Mouse (Mus musculus) layer of hippocampus, adult 2 months (tissue): ENCODE measurements around the gene Gng8. TPM values are rescaled to one million over a fixed set of nuclear protein-coding genes. Genes with fewer than 3 reads are reported as not detected.

Source experiments
- DNase-seq, 2 experiments: peaks; one replicate each; pipeline ENCODE4 v3.0.0; 2022; ENCODE audit warnings: low spot score in 2 of 2
- H3K27ac ChIP-seq: fragments of 200-600 bp; 2 replicates; pipeline ENCODE4 v1.8.1; 2022
- H3K4me3 ChIP-seq: fragments of 200-600 bp; 2 replicates; pipeline ENCODE4 v1.8.1; 2022; ENCODE audit warnings: mild to moderate bottlenecking
- CTCF ChIP-seq: fragments of 200-600 bp; conservative IDR thresholded peaks from 2 replicates; pipeline ENCODE4 v1.8.1; 2022; ENCODE audit warnings: antibody characterized with exemption, mild to moderate bottlenecking, moderate library complexity
- total RNA-seq, 2 experiments: library from RNA; stranded (reverse); gene quantifications; 2 replicates each; pipeline ENCODE4 v1.2.3; 2021

The Gng8 gene
- total RNA-seq, 2 experiments from 2014 or later: 1.9 to 4.0 TPM

GRCm38 (mm10) chr7:16904120-16904675 is 12.6 kb downstream of the Gng8 start:
- no peak overlapping the region for H3K27ac ChIP-seq
- no peak for DNase-seq
- no peak overlapping the region for H3K4me3 ChIP-seq
- no peak for TF ChIP-seq CTCF

DNA sequence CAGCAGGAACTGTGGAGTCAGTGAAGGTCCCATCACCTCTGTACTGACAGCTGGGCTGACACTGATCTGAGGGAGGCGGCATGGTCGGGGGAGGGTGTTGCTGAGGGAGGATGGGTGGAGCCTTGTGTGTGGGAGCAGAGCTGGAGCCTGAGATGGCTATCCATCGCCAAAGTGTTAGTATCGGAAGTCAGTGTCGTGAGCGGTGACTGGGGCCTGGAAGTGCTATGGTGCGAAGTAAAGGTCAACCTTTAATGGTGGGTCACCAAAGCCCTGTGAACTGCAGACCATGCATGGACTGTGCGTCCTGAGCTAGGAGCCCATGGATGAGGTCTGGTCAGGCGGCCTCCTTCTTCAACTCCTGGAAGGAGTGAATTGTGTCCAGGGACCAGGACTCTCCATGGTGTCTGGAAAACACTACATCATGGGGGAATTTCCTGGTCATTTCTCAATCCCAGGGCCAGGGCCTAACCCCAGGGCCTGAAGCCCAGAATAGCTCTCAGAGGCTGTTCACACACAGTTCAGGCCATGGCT is 14.0 kb downstream of the Gng8 start:
- DNase-seq: no peak
- Histone ChIP-seq H3K4me3 (no peak overlapping the region), H3K27ac (no peak overlapping the region)
- no peak for TF ChIP-seq CTCF

DNA sequence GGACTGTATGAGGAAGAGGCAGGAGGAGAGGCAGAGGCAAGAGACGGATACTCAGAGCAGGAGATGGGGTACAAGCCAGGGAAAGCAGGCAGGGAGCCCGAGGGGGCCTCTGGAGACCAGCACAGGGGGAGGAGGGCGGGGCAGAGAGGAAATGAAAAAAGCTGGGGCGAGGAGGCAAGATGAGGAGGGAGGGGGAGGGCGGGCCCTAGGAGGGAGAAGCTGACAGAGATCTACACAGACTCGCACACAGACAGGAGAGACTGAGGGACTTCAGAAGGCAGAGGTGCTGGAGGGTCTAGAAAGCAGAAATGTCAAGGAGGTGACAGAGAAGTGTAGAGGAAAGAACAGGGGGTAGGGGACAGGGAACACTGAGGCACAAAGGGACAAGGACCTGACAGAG is 14.7 kb downstream of the Gng8 start, which contains the start of gene Ptgir:
Gene Ptgir, plus strand, starts transcription at position 210 of the 400 bp plus-strand sequence.
- DNase-seq: no peak
- TF ChIP-seq CTCF: no peak
- no peak within 1 kb of the TSS for H3K4me3 ChIP-seq
- no peak within 1 kb of the TSS for H3K27ac ChIP-seq

DNA sequence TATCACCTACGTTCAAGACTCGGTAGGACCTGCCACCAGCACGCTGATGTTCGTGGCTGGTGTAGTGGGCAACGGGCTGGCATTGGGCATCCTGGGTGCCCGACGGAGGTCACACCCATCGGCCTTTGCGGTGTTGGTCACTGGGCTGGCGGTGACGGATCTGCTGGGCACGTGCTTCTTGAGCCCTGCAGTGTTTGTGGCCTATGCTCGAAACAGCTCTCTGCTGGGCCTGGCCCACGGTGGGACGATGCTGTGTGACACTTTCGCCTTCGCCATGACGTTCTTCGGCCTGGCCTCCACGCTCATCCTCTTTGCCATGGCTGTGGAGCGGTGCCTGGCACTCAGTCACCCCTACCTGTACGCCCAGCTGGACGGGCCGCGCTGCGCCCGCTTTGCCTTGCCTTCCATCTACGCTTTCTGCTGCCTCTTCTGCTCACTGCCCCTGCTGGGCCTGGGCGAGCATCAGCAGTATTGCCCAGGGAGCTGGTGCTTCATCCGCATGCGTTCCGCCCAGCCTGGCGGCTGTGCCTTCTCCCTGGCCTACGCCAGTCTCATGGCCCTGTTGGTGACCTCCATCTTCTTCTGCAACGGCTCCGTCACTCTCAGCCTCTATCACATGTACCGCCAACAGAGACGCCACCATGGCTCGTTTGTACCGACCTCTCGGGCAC is 15.4 kb downstream of the Gng8 start:
- H3K27ac ChIP-seq: no peak overlapping the region
- H3K4me3 ChIP-seq: no peak overlapping the region
- no peak for DNase-seq
- TF ChIP-seq CTCF: no peak

GRCm38 (mm10) chr7:16907842-16908241 is 16.3 kb downstream of the Gng8 start:
- TF ChIP-seq CTCF: no peak
- DNase-seq: no peak
- no peak overlapping the region for H3K4me3 ChIP-seq

GRCm38 (mm10) chr7:16908367-16908766 is 16.8 kb downstream of the Gng8 start:
- no peak overlapping the region for H3K27ac ChIP-seq
- no peak for DNase-seq
- TF ChIP-seq CTCF: no peak
- H3K4me3 ChIP-seq: no peak overlapping the region

More at GRCm38 (mm10) chr7:16907842-16908241, 16.3 kb downstream of the Gng8 start:
- H3K27ac ChIP-seq: no peak overlapping the region

- no peak for TF ChIP-seq CTCF
- DNase-seq: no peak
- H3K27ac ChIP-seq: no peak overlapping the region
- no peak overlapping the region for H3K4me3 ChIP-seq
These were observed 17.3 kb downstream of the Gng8 start for GRCm38 (mm10) chr7:16908859-16909258.

DNA sequence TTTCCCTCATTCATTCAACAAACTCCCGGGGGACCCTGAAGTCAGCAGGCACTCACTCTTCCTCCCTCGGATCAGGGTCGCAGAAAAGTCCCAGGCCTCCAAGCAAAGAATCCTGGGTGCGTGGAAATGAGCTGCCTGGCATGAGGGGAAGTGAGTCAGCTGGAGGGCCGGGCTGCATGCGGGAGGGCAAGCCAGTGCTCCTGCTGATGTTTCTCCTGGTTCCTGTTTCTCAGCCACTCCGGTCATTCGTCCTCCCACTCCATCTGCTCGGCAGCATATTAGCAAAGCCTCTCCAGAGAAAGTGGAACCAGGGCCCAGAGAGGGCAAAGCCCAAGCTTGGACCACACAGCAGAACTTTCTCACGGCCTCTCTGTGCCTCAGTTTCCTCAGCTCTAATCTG is 18.3 kb downstream of the Gng8 start:
- Histone ChIP-seq H3K4me3 (no peak overlapping the region), H3K27ac (no peak overlapping the region)
- no peak for DNase-seq
- TF ChIP-seq CTCF: no peak

DNA sequence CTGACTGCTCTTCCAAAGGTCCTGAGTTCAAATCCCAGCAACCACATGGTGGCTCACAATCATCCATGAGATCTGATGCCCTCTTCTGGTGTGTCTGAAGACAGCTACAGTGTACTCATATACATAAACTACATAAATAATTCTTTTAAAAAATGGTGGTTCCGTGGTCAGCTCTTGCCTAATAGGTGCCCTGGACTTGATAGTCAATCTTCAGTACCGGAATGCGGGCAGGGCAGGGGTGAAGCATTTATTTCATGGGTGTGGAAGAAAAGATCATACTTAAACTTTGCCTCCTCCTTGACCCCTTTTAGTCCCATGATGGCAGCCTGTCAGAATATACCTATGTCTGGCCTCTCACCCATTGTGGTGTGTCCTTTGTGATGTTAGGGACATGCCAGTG is 20.3 kb downstream of the Gng8 start:
- Histone ChIP-seq H3K4me3 (no peak overlapping the region), H3K27ac (no peak overlapping the region)
- no peak for DNase-seq
- 0 out of 2 replicates have a peak, but pooled peaks have one; percentile 8 for TF ChIP-seq CTCF

DNA sequence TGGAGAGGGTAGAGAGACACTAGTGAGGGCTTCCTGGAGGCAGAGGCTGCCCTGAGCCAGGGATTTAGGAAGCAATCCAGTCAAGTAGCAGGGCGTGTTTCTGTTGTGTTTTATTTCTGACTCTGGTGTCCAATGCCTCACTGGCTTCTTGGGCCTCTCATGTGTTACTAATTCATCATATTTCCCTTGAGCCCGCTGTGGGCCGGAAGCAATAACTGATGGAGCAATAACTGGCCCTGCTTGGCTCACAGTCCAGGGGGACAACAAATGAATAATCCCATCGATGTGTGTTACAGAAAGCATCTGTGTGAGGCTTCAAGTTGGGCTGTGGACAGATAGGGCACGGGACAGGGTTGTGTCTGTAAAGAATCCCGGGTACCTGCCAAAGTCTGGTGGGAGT is 20.8 kb downstream of the Gng8 start:
- Histone ChIP-seq H3K4me3 (no peak overlapping the region), H3K27ac (no peak overlapping the region)
- no peak for TF ChIP-seq CTCF
- DNase-seq: no peak

GRCm38 (mm10) chr7:16913806-16914452 is 22.3 kb downstream of the Gng8 start:
- H3K27ac ChIP-seq: peak overlapping the region; percentile 50; the same call in 1 of the 2 replicates
- peak; percentile 96 for TF ChIP-seq CTCF
- no peak overlapping the region for H3K4me3 ChIP-seq
- peak in 1 of 2 experiments; percentile 81 for DNase-seq

GRCm38 (mm10) chr7:16914453-16915343 is 23.1 kb downstream of the Gng8 start:
- Histone ChIP-seq H3K27ac (peak overlapping the region; percentile 50; the same call in 1 of the 2 replicates), H3K4me3 (no peak overlapping the region)
- no peak for TF ChIP-seq CTCF
- DNase-seq: no peak
